Mouse (Mus musculus) megakaryocyte, adult 5-6 weeks (primary cell): ENCODE measurements at regions not wholly inside any gene's neighbourhood (a gene's known extent, or its start where the extent isn't known, plus 50 kb on each side); places are given as distances from the start of the nearest gene placed in this dataset.
"Not testable (repeated sequence)": the region's sequence is repeated elsewhere in the genome, so short reads cannot be mapped to it uniquely, and the experiment has no call there.

Experiments
- ATAC-seq: 2 replicates; pipeline ENCODE4 v1.8.0; 2016; ENCODE audit warnings: mild to moderate bottlenecking, inconsistent platforms; ENCODE audit not compliant: poor library complexity, severe bottlenecking

DNA sequence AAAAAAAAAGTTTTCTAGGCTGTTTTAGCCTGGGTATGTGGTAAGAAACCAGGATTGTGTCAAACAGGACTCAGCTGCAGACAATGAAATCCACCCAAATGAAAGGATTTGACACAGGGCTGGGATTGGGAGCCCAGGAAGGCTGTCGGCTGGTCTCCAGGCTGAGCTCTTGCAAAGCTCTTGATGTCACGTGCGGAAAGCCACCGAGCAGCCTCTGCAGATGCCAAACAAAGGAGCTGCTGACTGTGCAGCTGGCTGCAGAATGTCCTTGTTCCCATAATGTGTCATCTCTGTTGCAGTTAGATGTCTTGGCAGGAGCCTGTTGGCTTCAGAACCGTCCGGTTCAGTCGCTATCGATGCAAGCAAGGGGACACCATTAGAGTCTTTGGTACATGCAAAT, 56.1 kb downstream of the Bbs10 start:
- ATAC-seq, result no peak

DNA sequence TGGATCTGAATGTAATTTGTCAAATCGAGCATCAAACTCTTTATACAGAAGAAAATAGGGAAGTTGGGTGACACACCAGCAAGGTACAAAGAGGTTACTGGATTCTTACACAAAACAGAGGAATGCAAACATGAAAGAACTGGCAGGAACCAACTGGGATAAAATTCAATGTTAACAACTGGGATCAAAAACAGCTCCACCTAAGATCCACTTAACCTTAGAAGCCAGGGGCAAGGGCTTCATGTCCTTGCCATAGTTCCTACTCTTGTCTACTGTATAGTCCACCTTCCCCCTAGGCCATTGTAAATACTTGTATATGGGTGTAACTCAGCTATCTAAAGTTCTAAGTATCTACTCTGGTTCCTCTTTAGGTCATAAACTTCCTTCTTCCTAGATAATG, 59.9 kb downstream of the Bbs10 start:
- not testable (repeated sequence) for ATAC-seq

DNA sequence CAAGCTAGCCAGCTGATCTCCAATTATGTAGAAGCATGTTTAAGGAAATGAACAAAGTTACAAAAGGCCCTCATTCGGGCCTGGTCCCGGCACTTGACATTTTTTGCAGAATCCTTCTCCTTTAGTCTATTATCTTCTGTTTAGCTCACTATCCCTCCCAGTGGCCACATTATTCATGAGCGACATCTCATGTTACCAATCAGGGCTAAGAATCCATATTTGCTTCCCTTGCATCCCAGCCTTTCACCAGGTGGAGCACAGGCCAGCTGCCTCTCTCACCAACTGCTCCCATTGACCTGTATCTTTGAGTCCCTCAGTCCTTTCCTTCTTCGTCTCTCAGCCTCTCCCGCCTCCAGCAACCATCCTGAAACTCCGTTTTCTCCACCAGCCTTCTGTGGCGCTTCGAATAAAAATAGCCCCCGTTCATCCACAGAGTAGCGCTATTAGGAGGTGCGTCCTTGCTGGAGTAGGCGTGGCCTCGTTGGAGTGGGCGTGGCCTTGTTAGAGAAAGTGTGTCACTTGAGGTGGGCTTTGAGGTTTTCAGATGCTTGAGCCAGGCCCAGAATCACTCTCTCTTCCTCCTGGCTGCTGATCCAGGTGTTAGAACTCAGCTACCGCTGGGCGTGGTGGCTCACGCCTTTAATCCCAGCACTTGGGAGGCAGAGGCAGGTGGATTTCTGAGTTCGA, 63.4 kb downstream of the Bbs10 start:
- ATAC-seq, result no peak

DNA sequence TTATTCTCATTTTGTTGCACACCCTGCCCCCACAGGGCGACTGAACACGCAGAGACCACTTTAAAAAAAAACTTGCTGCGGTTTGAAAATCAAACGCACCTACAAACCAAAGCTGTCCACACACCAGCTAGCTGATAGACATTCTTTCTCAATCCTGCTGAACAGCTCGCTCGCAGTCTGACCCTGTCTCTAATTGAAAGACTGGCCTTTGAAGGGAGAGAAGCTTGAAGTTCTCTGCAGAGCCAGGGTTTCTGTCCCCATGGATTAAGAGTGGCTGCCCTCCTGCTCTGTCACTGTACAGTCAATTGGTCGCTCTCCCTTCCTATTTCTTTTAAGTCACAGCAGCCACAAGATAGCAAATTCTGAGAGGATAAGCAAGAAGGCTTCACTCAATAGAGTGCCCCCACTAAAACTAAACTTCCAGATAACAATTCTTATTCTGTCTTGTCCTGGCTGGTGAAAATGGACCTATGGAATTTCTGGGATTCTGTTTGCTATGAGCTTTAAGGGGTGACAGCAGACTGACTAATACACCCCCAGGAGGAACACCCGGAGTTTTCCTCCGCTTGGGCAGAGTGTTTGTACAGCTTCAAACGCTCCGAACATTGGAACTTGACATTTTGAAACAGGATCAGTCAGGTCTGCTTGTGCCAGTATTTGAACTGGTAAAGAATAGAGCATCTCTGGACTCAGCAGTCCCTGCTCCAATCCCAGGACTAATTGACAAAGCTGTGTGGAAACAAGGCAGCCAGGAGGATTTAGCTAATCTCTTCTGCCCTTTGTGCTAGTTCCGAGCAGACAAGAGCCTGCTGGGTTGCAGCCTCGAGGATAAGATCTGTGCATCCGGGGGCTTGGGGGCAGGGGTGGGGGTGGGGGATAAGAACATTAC, 65.5 kb downstream of the Bbs10 start:
- ATAC-seq, result no peak

DNA sequence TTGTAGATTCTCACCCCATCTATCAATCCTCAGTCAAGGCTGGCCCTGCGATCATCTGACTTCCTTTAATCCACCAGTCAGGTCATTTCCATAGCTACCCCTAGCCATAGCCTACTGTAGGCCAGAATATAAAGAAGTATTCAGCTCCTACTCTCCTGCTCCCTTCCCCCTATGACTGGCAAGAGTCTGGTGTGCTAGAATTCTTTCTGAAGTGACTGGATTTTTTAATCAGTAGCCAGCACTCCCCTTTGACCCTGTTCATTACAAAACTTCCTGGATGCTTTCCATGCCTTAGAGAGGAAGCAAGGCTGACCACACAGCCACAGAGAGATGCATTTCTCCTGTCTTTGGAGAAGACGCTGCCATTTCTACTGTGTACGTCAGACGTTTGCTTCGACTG, 66.5 kb downstream of the Bbs10 start:
- peak; percentile 83 for ATAC-seq

DNA sequence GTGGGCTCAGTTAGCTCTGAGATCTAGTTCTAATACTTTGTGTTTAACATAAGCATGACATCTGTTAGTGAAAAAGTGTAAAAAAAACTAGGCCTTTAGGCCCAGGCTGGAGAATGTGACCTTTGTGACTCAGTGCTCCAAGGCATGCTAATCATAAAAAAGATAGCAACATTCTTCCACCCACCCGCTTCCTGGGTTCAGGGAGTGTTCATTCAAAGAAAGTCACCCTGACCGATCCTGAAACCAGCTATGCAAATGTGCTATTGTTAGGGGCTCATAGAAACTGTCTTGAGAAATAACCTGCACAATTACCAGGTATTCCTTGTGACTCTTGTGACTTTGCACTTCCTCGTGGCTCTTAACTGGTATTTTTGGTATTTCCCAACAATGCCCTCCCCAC, 70.6 kb downstream of the Bbs10 start:
- ATAC-seq, result not testable (repeated sequence)

DNA sequence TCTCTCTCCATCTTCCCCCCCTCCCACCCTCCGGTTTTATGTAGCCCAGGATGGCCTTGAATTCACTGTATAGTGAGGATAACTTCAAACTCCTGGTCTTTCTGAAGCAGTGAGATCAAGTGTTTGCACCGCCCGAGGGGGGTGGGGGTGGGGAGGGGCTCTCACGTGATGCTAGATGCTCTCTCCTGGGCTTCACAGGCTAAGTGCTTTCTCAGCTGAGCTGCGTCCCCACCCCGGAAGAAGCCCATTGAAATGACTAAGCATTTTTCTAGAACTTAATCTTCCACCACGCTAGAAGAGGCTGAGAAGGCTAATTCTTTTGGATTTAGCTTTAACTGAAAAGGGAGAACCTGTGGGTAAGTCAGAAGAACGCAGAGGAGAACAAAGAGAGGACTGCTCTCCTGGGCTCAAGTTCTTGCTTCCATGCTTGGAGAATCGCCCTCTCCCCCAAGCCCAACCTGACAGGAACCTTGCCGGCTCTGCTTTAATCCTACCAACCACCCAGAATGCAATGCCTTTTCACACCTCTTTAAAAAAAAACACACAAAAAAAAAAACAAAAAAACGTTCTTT, 79.7 kb downstream of the Bbs10 start:
- 0 out of 2 replicates have a peak, but pooled peaks have one; percentile 49 for ATAC-seq

DNA sequence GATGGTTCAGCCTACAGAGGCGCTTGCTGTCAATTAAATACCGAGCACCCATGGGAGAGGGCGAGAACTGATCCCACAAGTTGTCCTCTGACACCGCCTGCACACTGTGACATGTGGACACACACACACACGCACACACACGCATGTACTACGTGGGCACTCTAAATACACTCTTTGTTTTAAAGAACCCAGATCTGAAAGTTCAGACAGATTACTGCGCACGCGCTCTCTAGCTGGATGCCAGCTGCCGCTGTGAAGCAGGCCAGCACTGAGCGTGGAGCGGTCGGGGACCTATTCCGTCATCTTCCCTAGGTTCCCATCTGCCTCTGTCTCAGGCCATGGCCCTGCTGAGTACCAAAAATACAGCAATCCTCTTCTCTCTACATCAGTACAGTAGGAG, 83.2 kb downstream of the Bbs10 start:
- no peak for ATAC-seq

DNA sequence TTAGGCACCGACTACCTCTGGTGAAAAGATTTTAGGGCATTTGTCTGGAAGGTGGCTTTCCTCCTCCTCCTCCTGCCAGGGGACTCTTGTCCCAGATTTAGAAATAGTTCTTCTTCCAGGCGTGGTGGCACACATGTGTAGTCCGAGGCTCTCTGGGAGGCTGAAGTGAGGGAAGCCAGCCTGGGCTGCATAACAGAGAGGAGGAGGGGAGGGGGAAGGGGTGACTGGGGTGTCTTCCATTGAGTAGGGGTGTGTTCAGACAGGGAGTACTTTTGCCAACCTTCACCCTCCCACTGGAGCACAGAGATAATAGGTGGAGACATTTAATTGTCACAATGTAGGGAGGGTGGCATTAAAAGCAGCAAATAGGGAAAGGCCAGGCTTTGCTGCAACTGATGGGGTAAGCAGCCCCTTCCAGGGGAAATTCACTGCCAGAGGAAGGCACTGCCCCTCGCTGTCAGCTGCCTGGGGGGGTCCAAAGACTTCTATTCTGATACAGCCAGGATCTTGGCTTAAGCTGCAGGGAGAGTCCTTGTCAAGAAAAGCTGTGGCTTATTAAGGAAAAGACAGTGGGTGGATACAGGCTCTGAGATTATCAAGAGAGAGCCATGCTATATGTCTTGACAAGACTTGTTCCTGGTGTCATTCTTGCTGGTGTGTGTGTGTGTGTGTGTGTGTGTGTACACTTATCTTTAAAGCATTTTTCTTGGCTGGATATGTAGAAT, 83.9 kb downstream of the Bbs10 start:
- no peak for ATAC-seq

DNA sequence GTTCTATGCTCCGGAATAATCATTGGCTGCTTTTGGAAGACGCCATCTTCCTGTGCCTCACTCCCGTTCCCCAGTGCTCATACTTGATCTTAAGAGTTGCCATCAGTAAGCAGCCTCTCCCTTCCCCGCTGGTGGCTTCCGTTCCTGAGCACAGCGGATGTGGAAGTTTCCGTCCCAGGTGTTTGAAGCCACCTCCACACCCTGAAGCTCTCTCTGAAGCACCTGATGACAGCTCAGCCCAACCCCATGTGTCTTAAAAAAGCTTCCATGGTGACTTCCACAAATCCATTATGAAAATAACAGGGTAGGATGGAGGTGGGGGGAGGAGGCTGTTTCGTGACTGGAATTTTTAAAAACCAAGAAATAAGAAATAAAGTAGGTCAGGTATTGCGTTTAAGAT, 87.1 kb downstream of the Bbs10 start:
- no peak for ATAC-seq

DNA sequence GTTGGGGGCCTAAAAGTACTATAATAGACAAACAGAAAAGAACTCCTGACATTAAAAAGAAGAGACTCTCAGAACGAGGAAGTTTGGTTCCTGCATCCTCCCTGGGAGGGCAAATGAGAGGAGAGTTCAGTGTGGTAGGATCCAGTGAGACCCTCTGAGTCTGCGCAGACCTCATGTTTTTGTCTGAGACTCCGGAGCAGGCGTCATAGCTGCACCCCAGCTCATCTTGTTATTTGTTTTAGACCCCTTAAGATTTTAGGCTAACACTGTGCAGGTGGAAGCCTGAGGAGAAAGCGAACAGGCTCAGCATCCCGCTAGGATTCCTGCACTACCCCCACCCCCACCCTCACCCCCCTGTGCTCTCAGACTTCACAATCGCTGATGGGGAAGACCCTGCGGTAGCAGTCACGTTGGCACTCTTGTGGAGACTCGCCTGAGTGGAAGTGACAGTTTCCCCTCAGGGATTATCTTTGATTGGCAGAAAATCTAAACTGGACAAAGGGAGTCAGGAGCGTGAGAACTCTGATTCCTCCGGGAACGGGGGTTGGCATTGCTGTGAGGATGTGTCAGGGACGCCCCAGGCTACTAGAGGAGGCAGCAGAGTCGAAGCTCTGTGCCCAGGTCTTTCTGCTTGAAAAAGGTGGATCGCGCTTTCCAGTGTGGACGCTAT, 85.0 kb upstream of the Nap1l1 start:
- no peak for ATAC-seq

DNA sequence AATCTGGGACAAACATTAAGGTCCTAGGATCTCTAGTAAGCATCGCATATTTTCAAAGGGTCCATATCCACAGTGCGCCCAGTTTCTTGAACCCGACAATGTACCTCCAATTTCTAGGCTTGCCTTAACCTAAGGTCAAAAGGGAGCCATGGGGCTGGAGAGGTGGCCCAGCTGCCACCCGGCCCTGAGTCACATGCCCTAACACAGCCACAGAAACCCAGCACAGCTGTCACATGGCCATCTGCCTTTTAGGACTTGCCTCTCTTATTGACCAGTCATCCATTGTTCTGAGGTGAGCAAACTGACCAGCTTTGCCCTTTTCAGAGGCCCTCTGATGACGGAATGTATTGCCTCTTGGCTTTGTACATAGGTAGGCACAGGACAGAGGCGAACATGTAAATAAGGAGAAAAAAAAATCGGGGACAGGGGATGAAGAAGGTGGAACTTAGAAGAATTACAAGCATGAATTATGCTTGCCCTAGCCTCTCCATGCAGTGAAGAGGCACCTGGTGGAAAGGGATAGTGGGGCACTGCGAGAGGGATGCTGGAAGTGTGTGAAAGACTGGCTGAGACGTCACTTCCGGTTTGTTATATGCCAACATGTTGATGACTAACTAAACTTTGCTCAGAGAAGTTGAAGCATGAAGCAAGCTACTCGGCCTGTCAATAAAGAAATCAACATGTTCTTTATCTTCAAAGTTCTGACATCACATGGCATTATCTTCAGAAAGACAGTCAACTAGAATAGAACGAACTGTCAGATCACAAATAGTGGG, 84.3 kb upstream of the Nap1l1 start:
- ATAC-seq, result no peak

DNA sequence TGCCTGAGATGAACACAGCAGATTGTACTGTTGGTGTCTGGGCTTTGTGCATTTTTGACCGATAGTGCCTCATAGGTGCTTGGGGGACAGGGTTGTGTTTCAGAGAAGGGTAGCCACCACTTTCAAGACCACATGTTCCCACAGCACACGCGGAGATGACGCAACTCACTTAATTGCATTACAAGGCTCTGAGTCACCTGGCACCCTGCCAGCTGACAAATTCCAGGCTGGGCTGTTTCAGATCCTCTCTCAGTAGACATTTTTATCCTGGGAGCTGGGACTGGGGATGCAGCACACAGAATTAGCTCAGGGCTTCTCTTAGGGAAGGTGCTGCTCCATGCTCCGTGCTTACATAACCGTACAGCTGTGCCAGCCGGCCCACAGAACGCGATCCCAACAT, 83.1 kb upstream of the Nap1l1 start:
- ATAC-seq, result peak; percentile 79

DNA sequence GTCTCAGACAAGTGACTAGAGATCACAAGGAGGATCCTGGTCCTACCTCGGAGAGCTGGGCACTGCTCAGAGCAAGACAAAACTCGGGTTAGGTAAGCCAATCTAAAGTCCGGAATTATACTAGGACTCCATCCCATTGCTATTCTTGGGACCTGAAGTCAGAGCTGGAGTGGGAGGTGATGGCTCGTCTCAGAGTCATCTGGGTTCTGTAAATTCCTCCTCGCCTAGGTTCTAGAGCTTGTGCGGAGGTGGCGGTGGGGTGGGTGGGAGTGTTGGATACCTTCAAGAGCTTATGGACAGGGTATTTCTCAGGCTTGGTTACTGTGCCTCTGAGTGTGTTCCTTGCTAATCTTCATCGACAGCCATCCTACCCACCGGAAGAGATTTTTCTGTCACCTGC, 78.6 kb upstream of the Nap1l1 start:
- ATAC-seq, result no peak

DNA sequence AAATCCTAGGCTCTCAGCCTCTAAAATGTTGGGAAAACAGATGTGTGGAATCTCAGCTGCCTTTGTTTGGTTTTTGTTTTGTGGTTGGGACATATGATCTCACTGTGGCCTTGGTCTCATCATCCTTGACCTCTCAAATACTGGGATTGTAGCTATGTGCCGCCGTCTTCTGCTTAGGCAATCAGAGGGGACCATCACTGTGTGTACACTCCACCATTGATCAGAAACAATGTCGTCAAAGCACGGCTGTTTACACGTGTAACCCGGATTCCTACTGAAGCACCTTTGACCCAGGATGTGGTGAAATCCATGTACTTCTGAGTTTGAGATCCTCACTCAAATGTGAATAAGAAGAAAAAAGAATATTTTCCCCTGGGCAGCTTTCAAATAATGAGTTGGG, 68.0 kb upstream of the Nap1l1 start:
- no peak for ATAC-seq

DNA sequence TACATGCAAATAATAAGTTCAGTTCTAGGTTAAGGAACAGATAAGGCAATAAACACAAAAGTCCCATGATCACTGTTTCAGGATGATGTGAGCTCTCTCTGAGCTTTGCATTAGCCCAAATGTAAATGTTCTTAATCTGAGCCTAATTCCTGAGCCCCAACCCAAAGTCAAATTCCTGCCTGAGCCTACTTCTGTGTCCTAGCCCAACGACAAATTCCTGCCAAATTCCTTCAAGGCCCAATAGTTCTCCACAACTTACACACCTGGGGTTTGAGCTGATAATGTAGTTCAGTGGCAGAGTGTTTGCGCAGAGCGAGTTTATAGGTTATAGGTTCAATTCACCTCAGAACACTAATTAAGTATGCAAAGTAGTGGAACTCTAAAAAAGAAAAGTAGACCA, 64.1 kb upstream of the Nap1l1 start:
- no peak for ATAC-seq

DNA sequence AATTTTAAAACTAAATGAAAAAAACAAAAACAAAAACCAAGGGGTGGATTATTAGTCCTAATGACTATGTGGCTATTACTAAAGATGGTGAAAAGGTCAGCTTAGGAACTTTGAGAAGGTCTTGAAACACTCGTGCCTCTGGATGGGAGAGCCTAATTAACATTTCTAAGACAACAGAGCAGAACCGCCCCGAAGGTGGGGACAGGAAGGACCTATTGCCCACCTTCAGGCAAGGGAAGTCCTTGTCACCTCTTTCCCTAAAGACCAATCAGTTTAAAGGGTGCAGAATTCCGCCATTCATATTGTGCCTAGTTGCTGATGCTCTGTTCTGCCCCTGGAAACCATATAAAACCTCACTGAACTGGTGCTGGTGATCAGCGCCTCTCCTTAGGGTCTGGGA, 63.5 kb upstream of the Nap1l1 start:
- ATAC-seq, result no peak

DNA sequence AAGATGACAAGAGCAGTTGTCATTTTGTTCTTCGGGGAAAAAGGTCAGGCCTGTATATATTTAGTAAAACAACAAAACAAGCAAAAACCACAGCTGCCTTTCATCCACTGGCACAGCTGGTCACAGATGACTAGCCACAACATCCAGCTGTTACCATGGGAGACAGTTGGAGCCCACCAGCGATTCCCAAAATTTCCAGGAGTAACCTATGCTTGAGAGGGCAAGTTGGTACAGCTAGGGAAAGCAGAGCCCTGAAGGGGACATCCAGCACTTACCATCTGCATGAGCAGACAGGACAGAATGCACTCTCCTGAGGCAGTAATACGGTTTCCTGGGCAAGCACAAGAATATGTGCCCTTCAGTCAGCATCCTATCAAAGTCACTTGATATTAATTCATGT, 62.9 kb upstream of the Nap1l1 start:
- no peak for ATAC-seq

DNA sequence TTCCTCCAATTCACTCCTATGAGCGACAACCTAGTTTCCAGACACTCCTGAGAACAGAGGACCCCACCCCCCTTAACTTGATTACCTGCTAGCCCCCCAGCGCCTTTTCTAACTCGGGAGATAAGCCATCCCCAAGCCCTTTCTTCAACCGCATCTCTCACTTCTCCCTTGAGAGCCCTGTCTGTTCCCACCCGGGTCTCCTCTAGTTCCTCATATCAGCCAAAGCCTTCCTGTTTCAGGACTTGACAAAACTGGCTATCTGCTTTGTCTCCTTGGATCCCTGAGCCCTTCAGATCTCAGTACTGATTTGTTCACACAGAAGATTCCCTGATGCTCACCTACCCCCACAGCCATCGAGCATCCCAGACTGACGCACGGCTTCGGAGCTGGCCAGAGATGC, 61.5 kb upstream of the Nap1l1 start:
- ATAC-seq, result peak; percentile 92

DNA sequence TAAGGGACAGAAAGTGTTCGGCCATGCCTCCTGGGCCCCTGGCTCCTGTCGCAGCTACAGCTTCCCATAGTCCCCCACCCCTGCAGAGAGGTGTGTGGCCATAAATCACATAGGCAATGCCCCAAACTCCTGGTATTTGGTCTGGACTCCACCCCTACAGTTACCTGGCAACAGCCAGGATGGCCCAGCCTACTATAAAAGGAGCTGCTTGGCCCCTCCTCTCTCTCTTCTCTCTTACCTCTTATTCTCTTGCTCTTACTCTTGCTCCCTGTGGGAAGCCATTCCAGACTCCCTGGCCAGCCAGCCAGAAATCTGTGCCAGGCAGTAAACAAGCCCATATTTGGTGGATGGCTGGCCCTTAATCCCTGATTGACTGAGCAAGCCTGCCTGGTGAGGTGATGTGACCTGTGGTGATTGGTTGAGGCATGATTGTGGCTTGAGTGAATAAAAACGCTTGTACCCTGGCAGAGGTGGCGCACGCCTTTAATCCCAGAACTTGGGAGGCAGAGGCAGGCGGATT, 56.4 kb upstream of the Nap1l1 start:
- no peak for ATAC-seq
